Mouse (Mus musculus): Measurements from ENCODE around the gene Mgll. TPM values are rescaled to one million over a fixed set of nuclear protein-coding genes. Genes with fewer than 3 reads are reported as not detected.

The Mgll gene
- total and polyA plus RNA-seq, 2 experiments from 2014 or later, result 126 to 148 TPM

DNA sequence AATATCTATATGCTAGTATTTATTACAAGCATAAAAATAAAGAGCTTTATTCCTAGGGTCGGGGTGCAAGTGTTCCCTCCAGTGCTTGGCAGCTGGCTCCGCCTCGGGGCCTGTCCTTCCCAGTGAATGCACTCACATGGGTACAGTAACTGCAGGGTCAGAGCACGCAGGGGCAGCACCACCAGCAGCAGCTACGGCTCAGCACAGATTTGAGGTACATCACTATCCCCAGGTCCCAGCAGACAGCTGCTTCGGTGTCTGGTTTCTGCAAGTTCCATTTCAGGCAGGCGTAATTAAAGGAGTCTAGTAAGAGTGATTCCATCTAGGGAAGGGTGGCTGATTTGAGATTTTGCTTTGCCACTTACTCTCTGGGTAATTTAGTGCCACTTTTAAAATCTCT lies 134.1 kb downstream of the Mgll start:
- ATAC-seq, result no peak
- TF ChIP-seq CTCF (IDR thresholded peaks at IDR 0.05; ENCODE audit: low read depth), result no peak
- Histone ChIP-seq H3K27me3 (ENCODE audit: insufficient read depth, low read length) (no peaks in the 10 kb centered on the region), H3K4me2 (ENCODE audit: low read depth, low read length) (no peak overlapping the region), H3K36me3 (ENCODE audit: insufficient read depth, low read length) (peaks cover 25% of the 10 kb centered on the region), H3K27ac (peak overlapping the region; percentile 16; the same call in 1 of the 2 replicates), H3K4me3 (ENCODE audit: low read length) (no peak overlapping the region), H3K4me1 (ENCODE audit: insufficient read depth, low read length) (no peaks in the 10 kb centered on the region), H3K9ac (replicated peaks; ENCODE audit: low read length) (no peak overlapping the region), H3K9me3 (ENCODE audit: low read length) (no peaks in the 10 kb centered on the region)
- 63% methylated on average over 7 of the region's 7 CpGs for WGBS
- DNase-seq (ENCODE audit: low spot score), result no peak

DNA sequence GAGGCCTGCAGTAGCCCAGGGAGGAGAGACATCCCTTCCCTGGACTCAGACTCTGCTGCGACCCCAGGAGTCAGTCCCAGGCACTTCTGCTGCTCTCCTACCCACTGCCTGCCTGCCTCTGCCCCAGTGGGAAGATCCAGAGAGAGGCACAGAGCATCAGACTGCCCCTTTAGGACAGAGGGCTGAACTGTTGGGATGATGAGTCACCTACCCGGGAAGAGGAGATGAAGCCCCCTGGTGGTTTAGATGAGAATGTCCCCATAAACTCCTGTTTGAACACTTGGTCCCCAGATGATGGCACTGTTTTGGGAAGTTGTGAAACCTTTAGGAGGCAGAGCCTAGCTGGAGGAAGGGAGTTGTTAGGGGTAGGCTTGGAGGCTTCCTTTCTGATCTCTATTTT lies 136.7 kb downstream of the Mgll start:
- H3K27me3 ChIP-seq (ENCODE audit: insufficient read depth, low read length), result no peaks in the 10 kb centered on the region
- no peak overlapping the region for H3K27ac ChIP-seq
- no peaks in the 10 kb centered on the region for H3K9me3 ChIP-seq (ENCODE audit: low read length)
- no peak overlapping the region for H3K4me3 ChIP-seq (ENCODE audit: low read length)
- DNase-seq (ENCODE audit: low spot score), result peak; percentile 81
- no peaks in the 10 kb centered on the region for H3K4me1 ChIP-seq (ENCODE audit: insufficient read depth, low read length)
- H3K4me2 ChIP-seq (ENCODE audit: low read depth, low read length), result no peak overlapping the region
- WGBS, result 6% methylated on average over 2 of the region's 2 CpGs
- H3K36me3 ChIP-seq (ENCODE audit: insufficient read depth, low read length), result peaks cover 33% of the 10 kb centered on the region
- peak; percentile 82 for TF ChIP-seq CTCF (IDR thresholded peaks at IDR 0.05; ENCODE audit: low read depth)
- H3K9ac ChIP-seq (replicated peaks; ENCODE audit: low read length), result no peak overlapping the region
- peak; percentile 55 for ATAC-seq

DNA sequence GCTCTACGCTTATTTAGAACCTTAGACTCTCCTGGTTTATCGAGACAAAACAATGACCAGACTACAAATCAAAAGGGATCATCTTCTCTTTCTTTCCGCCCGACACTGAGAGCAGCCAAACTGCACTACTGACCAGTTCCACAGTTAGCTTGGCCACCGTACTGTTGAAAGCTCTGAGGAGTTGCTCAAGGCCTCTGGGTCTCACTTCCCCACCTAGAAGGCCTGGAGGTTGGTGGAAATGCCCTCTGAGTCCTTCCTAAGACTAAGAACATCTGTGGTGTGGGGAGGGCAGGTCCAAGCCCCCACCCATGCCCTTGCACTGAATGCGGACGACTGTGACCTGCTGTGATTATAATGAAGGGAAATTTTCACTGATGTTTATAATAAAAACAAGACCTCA lies 141.5 kb downstream of the Mgll start:
- H3K27me3 ChIP-seq (ENCODE audit: insufficient read depth, low read length), result no peaks in the 10 kb centered on the region
- 0 out of 2 replicates have a peak, but pooled peaks cover 4% of the 10 kb centered on the region for H3K4me1 ChIP-seq (ENCODE audit: insufficient read depth, low read length)
- 77% methylated on average over 7 of the region's 7 CpGs for WGBS
- ATAC-seq (no peak), DNase-seq (ENCODE audit: low spot score) (no peak)
- no peak overlapping the region for H3K4me2 ChIP-seq (ENCODE audit: low read depth, low read length)
- no peak overlapping the region for H3K27ac ChIP-seq
- peaks cover 26% of the 10 kb centered on the region for H3K36me3 ChIP-seq (ENCODE audit: insufficient read depth, low read length)
- no peak overlapping the region for H3K4me3 ChIP-seq (ENCODE audit: low read length)
- TF ChIP-seq CTCF (IDR thresholded peaks at IDR 0.05; ENCODE audit: low read depth), result no peak
- no peak overlapping the region for H3K9ac ChIP-seq (replicated peaks; ENCODE audit: low read length)
- H3K9me3 ChIP-seq (ENCODE audit: low read length), result no peaks in the 10 kb centered on the region

DNA sequence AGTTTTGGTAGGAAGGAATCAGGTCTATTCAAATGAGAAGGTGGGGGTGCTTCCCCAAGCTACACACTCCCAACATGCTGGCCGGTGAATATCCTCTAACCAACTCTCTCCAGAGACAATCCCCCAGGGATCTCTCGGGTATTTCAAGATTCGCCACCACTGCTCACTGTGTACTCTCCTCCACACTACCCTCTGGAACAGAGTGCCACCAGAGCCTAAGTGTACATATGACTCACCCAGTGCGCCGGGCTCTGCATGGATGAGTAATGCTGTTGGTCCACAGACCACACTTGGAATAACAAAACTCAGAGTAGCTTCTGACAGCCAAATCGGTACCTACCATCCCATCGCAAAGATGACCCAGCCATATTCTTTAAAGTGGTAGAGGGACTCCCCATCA lies 145.2 kb downstream of the Mgll start:
- TF ChIP-seq CTCF (IDR thresholded peaks at IDR 0.05; ENCODE audit: low read depth), result no peak
- Histone ChIP-seq H3K27ac (no peak overlapping the region), H3K4me2 (ENCODE audit: low read depth, low read length) (no peak overlapping the region), H3K27me3 (ENCODE audit: insufficient read depth, low read length) (no peaks in the 10 kb centered on the region), H3K9me3 (ENCODE audit: low read length) (no peaks in the 10 kb centered on the region), H3K9ac (replicated peaks; ENCODE audit: low read length) (no peak overlapping the region), H3K36me3 (ENCODE audit: insufficient read depth, low read length) (peaks cover 7% of the 10 kb centered on the region; the same call in 1 of the 2 replicates), H3K4me3 (ENCODE audit: low read length) (no peak overlapping the region), H3K4me1 (ENCODE audit: insufficient read depth, low read length) (0 out of 2 replicates have a peak, but pooled peaks cover 4% of the 10 kb centered on the region)
- 82% methylated on average over 7 of the region's 7 CpGs for WGBS
- ATAC-seq, result no peak
- DNase-seq (ENCODE audit: low spot score), result peak; percentile 1

DNA sequence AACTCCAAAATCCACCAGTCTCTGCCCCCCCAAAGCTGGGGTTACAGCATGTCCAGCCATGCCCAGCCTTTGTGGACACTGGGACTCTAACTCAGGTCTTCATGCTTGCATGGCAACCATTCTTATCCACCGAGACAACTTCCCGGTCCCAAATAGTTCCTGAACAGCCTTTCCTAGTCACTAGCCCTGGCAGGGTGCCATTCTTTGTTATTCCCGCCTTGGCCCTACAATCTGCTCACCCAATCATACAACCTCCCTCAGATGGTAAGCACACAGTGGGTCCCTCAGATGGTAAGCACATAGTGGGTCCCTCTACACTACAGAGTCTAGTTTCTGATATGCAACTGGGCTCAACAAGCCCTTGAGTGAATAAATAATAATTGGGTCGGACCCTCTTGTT lies 146.4 kb downstream of the Mgll start:
- peak overlapping the region; percentile 97; the same call in 1 of the 2 replicates for H3K27ac ChIP-seq
- H3K9ac ChIP-seq (replicated peaks; ENCODE audit: low read length), result no peak overlapping the region
- no peaks in the 10 kb centered on the region for H3K27me3 ChIP-seq (ENCODE audit: insufficient read depth, low read length)
- peaks cover 7% of the 10 kb centered on the region; the same call in 1 of the 2 replicates for H3K4me1 ChIP-seq (ENCODE audit: insufficient read depth, low read length)
- no peak for TF ChIP-seq CTCF (IDR thresholded peaks at IDR 0.05; ENCODE audit: low read depth)
- no peaks in the 10 kb centered on the region for H3K36me3 ChIP-seq (ENCODE audit: insufficient read depth, low read length)
- 25% methylated on average over 4 of the region's 4 CpGs for WGBS
- ATAC-seq, result no peak
- no peak overlapping the region for H3K4me3 ChIP-seq (ENCODE audit: low read length)
- peak; percentile 31 for DNase-seq (ENCODE audit: low spot score)
- no peaks in the 10 kb centered on the region for H3K9me3 ChIP-seq (ENCODE audit: low read length)
- H3K4me2 ChIP-seq (ENCODE audit: low read depth, low read length), result no peak overlapping the region

DNA sequence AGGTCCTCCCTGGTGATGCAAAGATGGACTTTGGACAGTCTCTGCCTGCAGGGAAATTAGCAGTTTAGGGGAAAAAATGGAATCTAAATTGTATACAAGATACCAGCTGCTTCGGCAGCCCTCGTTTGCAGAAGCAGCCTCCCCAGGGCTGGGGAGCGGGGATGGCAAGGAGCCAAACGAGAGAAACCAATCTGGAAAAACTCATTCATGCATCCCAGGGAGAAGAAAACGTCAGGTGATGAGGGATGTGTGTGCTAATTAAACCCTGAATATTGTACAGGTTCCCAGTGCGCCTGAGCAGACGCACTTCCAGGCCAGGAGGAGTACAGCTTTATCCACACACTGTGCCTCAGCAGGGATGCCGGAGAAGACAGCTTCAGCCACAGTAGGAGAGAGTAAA lies 147.3 kb downstream of the Mgll start:
- Histone ChIP-seq H3K4me3 (ENCODE audit: low read length) (0 out of 2 replicates have a peak overlapping the region, but pooled peaks have one; percentile 1), H3K36me3 (ENCODE audit: insufficient read depth, low read length) (no peaks in the 10 kb centered on the region), H3K27ac (peak overlapping the region; percentile 97; the same call in 1 of the 2 replicates), H3K9ac (replicated peaks; ENCODE audit: low read length) (no peak overlapping the region), H3K4me2 (ENCODE audit: low read depth, low read length) (peak overlapping the region; percentile 71), H3K27me3 (ENCODE audit: insufficient read depth, low read length) (no peaks in the 10 kb centered on the region), H3K4me1 (ENCODE audit: insufficient read depth, low read length) (peaks cover 7% of the 10 kb centered on the region; the same call in 1 of the 2 replicates), H3K9me3 (ENCODE audit: low read length) (no peaks in the 10 kb centered on the region)
- WGBS, result 20% methylated on average over 8 of the region's 8 CpGs
- peak; percentile 82 for DNase-seq (ENCODE audit: low spot score)
- TF ChIP-seq CTCF (IDR thresholded peaks at IDR 0.05; ENCODE audit: low read depth), result no peak
- 0 out of 2 replicates have a peak, but pooled peaks have one; percentile 6 for ATAC-seq

DNA sequence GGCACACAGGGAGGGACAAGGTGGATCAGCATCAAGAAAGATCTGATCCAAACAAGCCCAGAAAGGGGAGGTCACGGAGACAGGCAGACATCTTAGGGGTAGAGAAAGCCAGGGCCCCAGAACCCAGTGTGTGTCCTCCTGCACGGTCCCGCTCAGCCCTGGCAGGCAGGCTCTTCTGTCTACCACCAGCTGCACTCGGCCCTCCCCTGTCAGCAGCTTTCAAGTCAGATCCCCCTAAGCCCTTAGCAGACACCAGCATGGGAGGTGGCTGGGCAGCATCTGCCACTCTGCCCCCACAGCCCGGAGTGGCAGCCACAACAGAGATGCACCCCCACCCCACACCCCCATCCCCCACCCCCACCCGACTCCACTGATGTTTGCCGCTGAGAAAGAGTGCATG lies 148.6 kb downstream of the Mgll start:
- no peak for TF ChIP-seq CTCF (IDR thresholded peaks at IDR 0.05; ENCODE audit: low read depth)
- WGBS, result 15% methylated on average over 7 of the region's 7 CpGs
- peaks cover 7% of the 10 kb centered on the region; the same call in 1 of the 2 replicates for H3K4me1 ChIP-seq (ENCODE audit: insufficient read depth, low read length)
- H3K4me2 ChIP-seq (ENCODE audit: low read depth, low read length), result peak overlapping the region; percentile 71
- no peaks in the 10 kb centered on the region for H3K9me3 ChIP-seq (ENCODE audit: low read length)
- peak overlapping the region; percentile 97 for H3K27ac ChIP-seq
- H3K4me3 ChIP-seq (ENCODE audit: low read length), result peak overlapping the region; percentile 81
- peak; percentile 37 for ATAC-seq
- H3K27me3 ChIP-seq (ENCODE audit: insufficient read depth, low read length), result no peaks in the 10 kb centered on the region
- H3K36me3 ChIP-seq (ENCODE audit: insufficient read depth, low read length), result no peaks in the 10 kb centered on the region
- DNase-seq (ENCODE audit: low spot score), result peak; percentile 54
- peak overlapping the region; percentile 94; the same call in 1 of the 2 replicates for H3K9ac ChIP-seq (replicated peaks; ENCODE audit: low read length)

Measured in hindbrain, postnatal 0 days (tissue).